Mouse (Mus musculus): ENCODE results near the gene Nrros. TPM values are rescaled to one million over a fixed set of nuclear protein-coding genes. Genes with fewer than 3 reads are reported as not detected.
A peak's percentile ranks its signal among the peaks of the same experiment; 100 is the strongest.

The Nrros gene
- 10 to 100 TPM in 1 of 2 experiments, 1 to 10 TPM in 1; 8.9 to 11.9 TPM for total RNA-seq (2021)

GRCm38 (mm10) chr16:32165281-32165821, at the start of gene Nrros:
Nrros (minus strand) TSS chr16:32165594.
- DNase-seq = peak in 1 of 2 experiments; percentile 47

DNA sequence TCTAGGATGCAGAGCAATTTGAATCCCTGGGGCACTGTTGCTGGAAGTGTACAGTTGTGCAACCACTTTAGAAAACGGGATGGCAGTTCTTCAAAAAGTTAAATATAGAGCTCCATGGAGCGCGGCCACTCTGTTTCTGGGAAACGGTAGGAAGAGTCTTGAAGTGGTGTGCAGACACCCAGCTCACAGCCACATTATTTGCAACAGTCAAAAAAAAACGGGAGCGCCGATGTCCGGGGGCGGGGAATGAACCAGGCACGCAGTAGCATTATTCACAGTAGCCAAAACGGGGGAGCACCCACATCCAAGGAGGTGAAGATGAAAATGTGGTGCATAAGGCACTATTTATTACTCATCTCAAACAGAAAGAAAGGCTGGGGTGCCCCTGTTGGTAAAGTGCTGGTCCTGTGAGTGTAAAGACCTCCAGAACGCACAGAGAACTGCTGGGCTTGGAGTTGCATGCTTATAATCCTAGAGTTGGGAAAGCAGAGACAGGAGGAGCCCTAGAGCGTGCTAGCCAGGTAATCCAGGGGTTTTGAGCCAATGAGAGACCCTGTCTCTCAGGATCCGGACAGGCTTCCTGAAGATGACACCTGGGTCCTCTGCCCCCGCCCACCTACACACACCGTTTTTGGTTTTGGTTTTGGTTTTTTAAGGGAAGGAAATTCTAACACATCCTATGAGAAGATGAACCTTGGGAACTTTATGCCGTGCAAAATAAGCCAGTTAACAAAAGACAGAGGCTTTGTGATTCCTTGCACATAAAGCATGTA, 49.6 kb upstream of the Nrros start:
- DNase-seq = no peak

DNA sequence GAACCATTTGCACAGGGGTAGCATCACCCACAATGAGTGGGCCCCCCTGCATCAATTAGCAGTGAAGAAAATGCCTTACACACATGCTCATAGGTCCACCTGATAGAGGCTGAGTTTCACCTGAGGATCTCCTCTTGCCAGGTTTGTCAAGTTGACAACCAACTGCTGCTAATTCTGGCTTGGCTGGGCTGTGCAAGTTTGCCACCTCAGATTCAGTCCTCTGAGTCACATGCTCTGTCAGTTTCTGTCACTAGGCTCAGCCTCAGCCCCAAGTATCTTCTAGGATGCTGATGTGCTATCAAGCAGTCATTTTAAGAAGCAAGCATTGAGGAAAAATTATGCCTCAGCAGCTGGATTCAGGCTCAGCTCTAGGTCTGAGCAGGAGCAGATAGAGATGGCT, 48.8 kb upstream of the Nrros start:
- no peak for DNase-seq

- DNase-seq = no peak
Measured at GRCm38 (mm10) chr16:32204902-32205301, 39.5 kb upstream of the Nrros start.

DNA sequence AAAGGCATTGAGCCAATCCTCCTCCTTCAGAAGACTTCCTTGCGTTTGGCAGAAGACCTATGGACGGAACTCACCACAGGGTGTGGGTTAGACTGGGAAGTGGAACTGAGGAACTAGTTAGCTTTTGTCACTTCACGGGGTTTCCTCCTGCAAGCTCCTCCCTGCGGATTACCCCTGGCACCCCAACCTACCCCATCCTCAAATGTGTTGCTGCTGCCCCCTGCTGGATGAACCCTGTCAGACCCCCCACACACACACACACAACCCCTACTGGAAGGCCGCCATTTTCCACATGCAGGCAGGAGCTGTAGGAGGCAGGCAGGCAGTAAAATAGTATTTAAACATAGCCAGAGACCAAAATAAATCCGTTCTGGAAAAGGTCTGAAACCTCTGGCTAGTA, 37.3 kb upstream of the Nrros start:
- DNase-seq = peak; percentile 28 to 29

DNA sequence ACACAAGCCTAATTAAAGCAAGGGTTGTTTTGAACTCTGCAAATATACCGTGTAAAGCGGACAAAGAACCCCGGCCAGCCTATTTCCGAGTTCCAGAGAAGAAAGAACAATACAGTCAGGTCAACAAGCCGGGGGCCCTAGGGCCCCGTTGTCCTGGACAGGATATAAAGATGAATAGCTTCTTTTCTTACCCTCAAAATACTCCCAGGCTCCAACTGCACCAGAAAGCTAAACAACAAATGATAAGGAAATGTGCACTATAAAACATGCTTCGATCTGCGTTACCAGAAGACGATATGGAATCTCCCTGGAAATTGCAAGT, 35.6 kb upstream of the Nrros start:
- no peak for DNase-seq

DNA sequence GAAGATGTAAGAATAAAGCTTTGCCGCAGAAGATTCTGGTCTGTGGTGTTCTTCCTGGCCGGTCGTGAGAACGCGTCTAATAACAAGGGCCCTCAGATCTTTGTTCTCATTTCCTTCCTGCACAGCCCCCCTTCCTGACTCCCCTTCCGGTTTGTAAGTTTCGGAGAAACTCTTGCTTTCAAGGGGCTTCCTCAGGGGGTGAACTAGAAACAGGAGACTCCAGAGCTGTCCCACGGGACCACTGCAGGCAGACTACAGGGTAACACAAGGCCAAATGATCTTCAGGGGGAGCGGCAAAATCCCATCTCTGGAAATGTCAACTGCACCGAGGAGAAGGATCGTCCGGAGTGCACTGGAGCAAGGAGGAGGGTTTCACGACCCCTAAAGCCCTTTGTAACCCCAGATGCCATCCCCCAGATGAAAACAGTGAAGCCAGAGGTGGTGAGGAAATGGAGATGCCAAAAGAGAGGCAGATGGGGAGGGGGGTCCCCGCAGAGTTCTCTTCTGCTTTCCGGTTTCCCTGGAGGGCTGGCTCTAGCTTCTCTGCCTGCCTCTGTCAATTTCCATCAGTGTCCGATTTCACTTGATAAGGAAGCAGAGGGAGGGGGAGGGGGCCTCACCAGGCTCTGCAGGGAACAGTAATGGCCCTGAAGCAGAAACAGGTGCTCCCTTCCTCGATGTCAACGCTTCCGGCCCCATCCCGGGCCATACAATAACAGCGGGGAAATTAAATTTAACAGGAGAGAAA, 35.0 kb upstream of the Nrros start:
- no peak for DNase-seq

- DNase-seq = no peak
Measured at GRCm38 (mm10) chr16:32190011-32190441, 24.6 kb upstream of the Nrros start.

- peak; percentile 14 to 33 for DNase-seq
Measured at GRCm38 (mm10) chr16:32189109-32189508, 23.7 kb upstream of the Nrros start.

GRCm38 (mm10) chr16:32186056-32186455, 20.7 kb upstream of the Nrros start:
- DNase-seq = no peak

- no peak for DNase-seq
Measured at GRCm38 (mm10) chr16:32179333-32179901, 14.0 kb upstream of the Nrros start, which contains the start of gene Bex6. Bex6 (plus strand) TSS chr16:32179823.

DNA sequence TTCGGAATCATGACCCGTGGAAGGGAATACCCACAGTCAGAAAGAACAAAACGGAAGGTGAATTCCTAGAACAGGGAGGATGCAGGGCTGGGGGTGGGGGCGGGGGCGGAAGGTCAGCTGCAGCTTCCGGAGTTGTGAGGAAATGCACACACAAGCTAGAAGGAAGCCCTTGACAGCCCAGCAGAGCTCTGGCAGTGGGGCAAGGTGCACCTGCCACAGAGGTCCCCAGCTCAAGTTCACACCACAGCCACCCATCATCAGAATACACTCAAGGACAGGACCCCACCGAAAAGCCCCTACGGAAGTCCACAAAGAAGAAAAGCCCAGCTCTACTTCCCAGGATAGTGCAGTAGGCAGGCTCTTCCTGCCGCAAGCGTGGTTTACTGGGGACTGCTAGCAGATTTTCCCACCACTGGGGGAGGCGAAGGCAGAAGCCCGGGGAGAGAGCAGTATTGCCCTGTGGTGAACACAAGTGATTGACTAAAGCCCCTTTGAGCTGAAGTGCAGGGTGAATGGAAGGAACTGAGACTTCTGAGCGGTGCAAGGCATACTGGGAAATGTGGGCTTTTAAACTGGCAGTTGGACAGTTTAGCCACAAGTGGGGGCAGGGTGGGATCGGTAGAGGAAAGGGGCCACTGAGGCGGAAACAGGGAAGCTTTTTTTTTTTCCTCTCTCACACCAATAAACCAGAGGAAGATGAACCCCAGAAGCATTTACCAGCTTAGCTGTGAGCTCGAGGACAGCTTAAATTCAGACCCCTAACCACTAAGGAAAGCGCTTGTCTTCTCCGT, 11.7 kb upstream of the Nrros start:
- DNase-seq = no peak

- no peak for DNase-seq
Measured at GRCm38 (mm10) chr16:32175029-32175428, 9.6 kb upstream of the Nrros start.

DNA sequence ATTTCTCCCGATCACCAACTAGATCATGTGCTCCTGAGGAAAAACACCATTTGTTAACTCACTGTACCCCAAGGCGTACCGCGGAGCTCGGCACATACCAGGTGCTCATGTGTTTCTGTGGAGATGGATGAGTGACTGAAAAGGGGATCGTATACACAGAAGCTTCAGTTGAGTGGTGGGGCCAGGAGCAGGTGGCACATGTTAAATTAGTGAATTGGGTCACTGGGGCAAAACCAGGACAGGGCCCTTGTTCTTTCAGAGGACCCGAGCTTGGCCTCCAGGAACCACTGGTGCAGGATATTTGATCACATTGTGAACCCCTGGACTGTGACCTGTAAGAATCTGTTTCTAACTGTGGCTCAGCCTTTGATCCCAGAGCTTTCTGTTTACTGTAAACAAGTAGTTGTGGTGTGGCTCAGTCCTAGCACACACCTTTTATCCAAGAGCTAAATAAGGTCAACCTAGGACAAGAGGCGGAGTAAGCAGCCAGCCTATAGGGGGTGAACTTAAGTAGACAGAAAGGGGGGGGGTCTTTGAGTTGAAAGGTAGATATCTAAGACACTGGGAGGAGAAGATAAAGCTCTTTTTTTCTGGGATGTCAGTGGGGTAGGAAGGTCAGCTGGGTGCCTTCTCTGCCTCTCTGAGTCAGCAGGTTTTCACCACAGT, 9.1 kb upstream of the Nrros start:
- no peak for DNase-seq

- no peak for DNase-seq
Measured at GRCm38 (mm10) chr16:32173401-32173800, 8.0 kb upstream of the Nrros start.

DNA sequence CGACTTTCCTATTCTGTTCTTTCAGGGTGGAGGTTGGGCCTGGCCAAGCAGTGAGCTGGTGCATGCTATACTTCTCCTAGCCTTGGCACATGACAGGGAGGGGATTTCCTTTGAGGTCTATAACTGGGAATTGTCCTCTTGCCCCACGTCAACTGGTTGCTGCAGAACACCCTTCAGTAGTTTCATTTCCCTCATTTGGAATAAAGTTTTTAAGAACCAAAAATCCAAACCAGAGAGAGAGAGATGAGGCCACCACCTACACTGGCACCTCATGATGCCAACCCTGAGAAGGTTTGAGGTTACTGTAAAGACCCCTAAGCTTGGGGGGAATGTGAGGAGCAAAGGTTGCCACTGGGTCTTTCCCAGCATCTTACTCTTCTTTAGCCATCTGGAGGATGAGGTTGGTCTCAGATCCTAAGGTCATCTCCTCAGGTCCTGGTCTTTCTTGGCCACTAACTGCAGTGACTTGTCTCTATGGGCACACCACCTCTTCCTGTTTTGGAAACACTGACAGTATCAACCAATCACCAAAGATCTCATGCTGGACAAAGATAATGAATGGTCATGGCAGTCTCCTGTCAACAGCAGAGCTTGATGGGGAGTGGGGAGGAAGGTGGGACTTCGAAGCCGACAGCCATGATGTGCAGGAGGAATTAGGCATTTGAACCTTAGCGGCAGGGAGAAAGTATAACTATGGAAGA, 5.8 kb upstream of the Nrros start:
- DNase-seq = no peak

DNA sequence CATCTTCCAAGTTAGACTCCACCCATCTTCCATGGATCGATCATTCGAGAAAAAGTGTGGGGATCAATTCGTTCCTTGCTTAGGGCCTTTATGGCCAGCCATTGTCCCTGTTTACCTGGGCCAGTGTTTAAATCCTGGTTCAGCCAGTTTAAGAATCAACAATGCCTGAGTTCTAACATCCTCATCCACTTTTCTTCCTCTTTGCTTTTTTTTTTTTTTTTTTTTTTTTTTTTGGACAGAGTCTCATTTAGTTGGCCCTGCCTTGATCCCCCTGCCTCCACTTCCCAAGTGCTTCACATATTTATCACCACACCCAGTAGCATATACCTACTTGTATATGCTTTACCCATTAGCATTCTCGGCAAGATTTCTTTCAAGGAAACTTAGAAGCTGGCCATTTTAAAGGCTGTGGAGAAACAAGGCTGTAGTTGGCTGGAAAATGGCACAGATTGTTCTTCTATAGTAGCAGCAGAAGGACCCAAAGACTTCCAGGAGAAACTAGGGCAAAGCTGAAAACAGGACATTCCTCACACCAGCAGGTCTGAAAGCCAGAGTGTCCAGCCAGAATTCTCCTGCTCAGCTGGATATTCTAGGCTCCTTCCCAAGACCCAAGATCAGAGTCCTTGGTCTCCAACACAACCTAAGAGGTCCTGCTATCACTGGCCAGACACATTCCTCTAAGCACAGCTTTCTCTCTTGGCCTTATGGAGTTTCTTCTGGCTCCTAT, 2.6 kb upstream of the Nrros start:
- no peak for DNase-seq

DNA sequence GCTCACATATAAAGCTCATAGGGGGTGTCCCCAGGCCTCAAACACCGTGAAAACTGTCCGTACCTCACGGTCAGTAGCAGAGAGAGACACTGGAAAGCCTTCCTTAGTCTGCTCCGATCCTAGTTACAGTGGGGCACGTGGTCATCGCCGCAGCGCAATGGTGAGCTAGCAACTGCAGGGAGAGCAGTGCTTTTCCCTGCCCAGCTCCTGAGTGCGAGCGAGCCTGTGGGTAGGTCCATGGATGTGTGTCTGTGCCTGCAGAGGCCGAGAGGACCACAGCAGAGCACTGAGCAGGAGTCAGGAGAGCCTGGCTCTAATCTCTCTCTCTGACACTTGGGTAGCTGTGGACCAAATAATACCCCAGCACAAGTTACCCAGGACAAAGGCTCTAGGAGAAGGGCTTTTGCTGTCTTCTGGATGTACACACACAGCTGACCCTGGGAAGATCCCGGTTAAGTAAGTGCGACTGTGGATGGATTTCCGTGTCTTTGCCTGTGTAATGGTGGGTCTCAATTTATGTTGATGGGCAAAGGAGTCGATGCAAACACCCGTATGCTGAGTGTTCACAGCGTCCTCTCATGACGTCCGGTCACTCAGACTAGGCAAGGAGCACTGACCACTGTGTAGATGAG, 882 bp downstream of the Nrros start:
- DNase-seq = no peak

DNA sequence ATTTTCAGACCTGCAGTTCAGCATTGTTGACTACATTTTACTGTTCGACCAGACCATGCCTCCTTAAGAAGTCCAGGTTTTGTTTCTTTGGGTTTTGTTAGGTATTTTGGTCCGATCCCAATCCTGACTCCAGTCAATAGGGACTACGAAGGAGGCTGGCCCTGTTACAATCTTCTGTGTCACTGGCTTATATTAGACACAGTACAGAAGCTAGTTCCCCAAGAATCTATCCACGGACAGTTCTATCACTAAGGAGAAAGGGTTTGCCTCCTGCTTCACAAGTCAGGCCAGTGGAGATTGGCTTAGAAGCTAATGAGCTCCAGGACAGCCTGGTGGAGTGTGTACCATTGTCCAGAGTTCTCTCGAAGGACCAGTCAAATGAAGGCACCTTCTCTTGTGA, 1.5 kb downstream of the Nrros start:
- DNase-seq = no peak

- DNase-seq = no peak
Measured at GRCm38 (mm10) chr16:32163392-32163791, 2.0 kb downstream of the Nrros start.
